Mouse (Mus musculus): Measurements from ENCODE around the gene Srsf11.

GRCm38 (mm10) chr3:158061811-158062523 lies 25.5 kb upstream of the Srsf11 start:
- TF ChIP-seq CTCF (IDR thresholded peaks at IDR 0.05; ENCODE audit: low read depth) (no peak), EP300 (IDR thresholded peaks at IDR 0.05; ENCODE audit: low read depth) (no peak)

Measured in heart, postnatal 0 days (tissue).